Mouse (Mus musculus) spleen, adult 12 weeks (tissue): Measurements from ENCODE around the gene Ccdc13.
A peak's percentile ranks its signal among the peaks of the same experiment; 100 is the strongest.

Experiments used
- DNase-seq: peaks from one replicate; pipeline ENCODE4 v3.0.0; 2022; ENCODE audit warnings: low spot score

Ccdc13 gene

DNA sequence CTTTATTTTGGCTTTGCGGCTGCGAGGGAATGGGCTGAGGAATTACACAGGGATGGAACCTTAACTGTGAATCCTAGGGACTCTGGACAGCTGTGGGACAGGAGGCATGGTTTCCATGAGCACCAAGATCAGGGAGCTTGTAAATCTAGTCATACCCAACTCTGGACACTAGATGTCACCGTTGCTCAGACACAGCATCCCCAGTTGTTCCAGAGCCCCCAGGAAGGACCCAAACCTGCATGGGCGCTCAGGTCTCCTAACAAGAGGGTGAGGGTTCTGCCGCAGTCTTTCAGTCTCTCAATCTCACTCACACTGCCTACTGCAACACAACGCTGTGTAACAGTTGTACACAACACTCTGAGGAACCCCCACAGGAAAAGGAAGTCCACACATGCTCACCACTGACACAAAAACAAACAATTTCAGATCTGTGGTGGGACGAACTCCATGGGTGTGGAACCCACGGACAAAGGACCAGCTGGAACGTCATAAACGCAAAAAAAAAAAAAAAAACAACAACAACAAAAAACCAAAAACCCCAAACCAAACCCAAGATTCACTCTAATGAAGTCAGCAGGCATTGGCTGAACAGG, 7.4 kb upstream of the Ccdc13 start:
- DNase-seq, result no peak

- no peak for DNase-seq
These were observed 3.7 kb upstream of the Ccdc13 start for GRCm38 (mm10) chr9:121842914-121843313.

DNA sequence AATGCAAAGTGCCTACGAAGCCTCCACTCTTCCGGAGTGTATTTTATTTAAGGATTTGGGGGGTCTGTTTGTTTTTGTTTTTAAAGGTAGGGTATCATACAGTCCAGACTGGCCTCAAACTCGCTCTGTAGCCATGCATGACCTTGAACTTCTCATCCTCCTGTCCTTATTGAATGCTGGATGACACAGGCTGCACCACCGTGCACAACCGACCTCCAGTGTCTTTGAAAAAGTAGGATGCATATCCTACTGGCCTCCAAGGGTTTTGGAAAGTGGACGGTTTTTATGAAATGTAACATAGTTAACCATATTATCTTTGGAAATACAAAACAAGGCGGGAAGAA, 333 bp upstream of the Ccdc13 start:
- no peak for DNase-seq

GRCm38 (mm10) chr9:121838008-121838407, 1.3 kb downstream of the Ccdc13 start:
- no peak for DNase-seq

DNA sequence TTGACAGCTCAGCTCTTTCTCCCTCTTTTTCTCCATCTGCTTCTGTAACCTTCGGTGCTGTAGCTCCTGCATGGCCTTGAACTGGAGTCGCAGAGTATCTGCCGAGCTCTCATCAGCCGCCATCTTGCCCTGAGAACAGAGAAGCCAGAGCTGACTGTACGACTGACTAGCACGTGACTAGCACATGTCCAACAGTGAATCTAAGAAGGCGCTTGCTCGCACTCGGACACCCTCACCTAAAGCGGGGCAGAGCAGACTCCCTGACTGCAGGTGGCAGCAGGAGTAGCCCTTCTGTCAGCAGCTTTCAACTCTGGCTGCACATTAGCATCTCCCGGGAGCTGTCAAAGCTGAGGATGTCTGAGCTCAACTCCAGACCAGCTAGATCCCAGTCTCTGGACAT, 5.4 kb downstream of the Ccdc13 start:
- DNase-seq, result no peak

DNA sequence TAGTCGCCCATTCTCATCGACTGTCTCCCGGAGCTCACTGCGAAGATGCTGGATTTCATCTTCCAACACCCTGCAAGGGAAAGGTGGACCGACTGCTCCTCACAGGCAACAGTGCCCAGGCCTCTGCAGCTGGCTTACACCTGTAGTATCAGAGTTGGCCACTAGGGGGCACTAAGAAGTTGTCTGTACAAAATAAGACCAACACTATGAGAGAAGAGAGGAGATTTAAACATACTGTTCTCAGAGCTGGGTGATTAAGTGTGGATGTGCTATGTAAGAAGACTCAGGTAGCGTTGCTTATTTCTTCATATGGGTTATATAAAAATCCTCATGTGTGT, 8.3 kb downstream of the Ccdc13 start:
- peak; percentile 59 for DNase-seq

DNA sequence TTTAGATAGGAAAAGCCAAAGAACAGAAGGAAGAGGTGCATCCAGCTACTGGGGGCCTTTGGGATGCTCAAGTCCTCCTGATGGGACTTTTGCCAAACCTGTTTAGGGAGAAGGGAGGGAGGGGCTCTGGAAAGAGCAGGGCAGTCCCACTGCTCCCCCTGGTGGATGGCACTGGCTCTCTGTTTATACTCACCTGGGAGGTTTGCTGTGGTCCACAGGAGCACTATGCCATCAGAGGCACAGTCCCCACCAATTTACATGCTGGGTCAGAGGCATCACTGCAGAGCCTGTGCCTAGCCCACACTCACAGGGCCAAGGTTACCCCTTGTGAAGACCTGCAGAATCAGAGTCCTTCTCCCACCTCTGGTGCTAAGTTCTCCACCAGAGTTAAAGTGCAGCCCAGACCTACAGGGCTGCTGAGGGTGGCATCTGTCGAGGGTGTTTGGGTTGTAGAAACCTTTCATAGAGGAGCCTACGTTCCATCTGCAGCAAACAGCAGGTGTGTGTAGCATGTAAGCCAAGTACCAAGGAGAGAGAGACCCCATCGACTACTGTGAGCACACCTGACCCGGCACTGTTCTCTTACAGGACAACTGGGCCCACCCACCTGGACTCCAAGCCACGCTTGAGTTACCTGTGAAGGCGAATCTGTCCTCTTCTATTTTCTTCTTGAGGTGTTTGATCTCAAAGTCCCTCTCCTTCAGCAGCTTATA, 8.9 kb downstream of the Ccdc13 start:
- no peak for DNase-seq

DNA sequence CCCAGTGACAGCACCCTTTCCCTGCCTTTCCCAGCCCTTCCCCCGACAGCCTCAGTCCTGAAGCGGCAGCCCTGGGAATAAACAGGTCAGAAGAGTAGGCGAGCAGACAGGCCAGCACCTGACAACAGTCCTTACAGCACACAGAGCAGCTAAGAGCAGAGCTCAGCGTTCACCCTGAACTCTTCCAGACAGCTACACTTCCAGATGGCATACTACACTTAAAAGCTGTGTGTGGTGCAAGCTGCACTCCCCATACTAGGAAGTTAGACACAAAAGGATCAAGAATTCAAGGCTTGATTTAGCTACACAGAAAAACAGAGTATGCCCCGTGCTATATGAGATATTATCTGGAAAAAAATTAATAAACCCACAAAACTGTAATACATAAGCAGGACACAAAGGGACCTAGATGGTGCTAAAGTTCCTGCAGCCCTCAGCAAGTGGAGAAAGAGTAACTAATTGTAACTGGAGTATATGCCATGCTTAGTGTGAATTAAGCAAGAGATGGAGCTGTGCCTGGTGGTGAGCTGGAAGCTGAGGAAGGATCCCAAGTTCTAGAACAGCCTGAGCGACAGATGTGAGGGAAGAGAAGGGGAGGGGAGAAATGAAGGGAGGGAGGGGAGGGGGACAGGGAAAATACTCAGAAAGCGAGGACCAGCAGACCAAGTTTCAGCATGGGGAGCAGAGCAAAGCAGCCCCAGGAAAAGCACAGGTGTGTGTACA, 9.8 kb downstream of the Ccdc13 start:
- no peak for DNase-seq

- DNase-seq, result no peak
These were observed 10.9 kb downstream of the Ccdc13 start for GRCm38 (mm10) chr9:121828314-121828713.

DNA sequence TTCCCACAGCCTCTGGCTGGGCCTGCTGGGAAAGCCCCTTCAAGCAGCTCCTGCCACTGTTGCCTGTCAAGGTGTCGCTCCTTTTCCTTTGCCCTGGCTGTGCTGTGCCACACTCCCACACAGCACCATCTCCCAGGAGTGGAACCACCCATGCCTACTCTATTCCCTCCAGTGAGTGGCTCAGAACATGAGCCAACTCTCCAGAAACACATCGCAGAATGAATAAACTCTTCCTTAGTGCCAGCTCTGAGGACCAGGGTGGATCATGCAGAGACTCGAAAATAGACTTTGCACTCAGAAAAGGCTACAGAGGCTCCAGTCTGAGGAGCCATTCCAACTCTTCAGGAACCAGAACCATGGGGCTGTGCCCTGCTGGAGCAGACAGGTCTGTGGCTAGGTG, 12.9 kb downstream of the Ccdc13 start:
- DNase-seq, result no peak

- no peak for DNase-seq
These were observed 15.3 kb downstream of the Ccdc13 start for GRCm38 (mm10) chr9:121823991-121824390.

- no peak for DNase-seq
These were observed 16.2 kb downstream of the Ccdc13 start for GRCm38 (mm10) chr9:121823051-121823450.

- DNase-seq, result no peak
These were observed 16.7 kb downstream of the Ccdc13 start for GRCm38 (mm10) chr9:121822585-121822991.

DNA sequence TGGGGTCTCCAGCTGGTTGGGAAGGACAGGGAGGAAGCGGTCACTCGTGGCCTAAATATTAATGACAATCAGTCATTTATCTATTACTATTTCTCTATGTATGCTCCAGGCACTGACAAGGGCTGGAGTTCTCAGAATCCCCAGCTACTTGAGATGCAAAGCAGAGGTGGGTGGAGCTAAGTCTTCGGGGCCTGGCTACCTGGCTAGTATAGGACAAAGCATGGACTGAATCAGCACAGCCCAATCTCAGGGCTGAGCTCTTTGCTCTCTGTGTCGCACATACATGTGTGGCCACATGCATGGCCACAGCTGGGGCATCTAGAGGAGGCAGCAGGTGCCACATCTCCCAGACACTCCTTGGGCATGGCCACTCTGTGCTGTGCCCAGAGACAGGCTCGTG, 18.5 kb downstream of the Ccdc13 start:
- no peak for DNase-seq

DNA sequence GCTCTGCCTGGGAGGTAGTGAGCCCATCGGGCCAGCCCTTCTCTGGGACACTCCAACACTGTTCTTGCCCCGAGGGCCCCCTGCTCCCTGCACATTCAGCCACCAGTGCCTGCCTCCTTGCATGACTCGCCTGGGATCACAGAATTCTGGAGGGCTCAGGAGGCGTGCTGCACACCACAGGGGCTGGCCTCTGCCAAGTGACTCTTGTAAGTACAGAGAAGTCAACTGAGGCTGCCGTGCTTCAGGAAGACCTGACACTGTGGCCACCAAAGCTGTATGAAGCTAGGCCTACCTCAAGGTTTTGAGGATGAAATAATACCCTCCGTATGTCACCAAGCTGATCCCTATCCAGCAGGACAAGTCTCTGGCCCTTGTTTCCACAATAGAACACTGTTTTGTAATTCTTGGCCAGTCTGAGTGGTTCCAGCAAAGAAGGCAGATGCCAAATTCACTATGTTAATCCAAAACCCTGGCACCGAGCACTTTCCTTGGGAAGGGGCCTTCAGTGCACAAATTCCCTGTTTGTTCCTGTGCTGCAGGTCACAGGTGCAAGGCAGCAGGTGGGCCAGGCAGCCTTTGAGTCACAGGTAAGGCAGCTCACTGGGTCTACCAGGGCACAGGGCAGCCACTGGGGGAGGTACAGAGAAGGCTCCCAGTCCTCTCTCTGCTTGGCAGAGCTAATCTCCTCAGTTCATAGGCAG, 19.3 kb downstream of the Ccdc13 start:
- no peak for DNase-seq

DNA sequence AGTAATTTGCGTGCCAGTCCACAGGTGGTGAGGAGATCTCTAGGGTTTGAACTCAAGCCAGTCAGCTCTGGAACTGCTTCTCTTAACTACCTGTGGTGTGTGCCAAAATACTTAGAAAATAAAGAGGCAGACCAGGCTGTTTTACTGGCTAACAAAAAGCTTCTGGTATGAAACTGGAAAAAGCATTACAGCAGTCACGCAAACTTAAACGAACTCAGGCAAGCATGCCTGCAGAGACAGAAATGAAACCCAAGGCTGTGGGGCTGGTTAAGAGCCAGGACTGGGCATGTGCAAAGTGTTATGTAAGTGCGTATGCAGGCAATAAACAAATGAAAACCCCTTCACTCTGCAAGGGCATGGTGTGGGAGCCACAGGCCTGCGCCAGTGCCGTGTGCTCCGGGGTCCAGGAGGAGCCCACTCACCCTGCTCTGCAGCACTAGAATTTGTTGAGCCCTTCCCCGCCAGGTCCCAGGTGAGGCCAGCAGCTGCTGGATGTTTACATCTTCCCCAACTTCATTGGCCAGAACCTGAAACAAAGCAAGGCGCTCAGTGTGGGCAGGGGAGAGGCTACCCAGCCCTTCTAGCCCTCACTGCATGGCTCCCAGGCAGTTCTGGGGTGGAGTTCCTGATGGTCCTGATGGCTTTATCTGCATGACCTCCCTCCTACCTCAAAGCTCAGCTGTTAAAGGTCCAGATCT, 20.0 kb downstream of the Ccdc13 start:
- no peak for DNase-seq

GRCm38 (mm10) chr9:121815183-121815582, 24.1 kb downstream of the Ccdc13 start:
- DNase-seq, result no peak

DNA sequence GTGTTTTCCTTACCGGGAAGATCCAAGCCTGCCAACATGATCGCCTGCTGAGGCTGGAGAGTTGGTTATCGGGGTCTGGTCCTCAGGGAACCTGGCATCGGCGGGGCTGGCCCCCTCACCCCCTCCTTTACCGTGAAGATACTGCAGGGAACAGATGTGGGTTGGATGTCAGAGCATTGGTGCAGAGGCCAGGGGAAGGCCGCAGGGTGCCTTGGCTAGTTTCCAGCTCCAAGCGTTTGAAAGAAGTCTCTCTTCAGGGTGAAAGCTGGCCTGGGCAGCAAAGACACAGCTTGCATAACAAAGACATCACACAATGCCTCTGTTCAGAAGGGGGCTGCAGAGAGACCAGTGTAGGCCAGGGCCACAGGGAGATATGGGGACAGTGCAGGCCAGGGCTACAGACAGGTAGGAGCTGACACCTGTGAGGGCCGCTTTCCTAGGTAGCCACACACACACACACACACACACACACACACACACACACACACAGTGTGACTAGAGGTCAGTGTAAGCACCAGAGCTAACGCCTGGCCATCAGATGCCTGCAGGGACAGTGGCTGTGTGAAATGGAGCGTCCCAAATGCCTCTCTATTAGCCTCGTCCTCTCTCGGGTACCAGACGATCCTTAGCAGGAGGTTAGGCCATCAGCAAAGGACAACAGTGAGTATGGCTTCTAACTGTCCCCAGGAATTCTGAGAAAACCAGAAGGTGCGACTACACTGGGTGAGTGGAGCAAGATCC, 29.0 kb downstream of the Ccdc13 start:
- no peak for DNase-seq

DNA sequence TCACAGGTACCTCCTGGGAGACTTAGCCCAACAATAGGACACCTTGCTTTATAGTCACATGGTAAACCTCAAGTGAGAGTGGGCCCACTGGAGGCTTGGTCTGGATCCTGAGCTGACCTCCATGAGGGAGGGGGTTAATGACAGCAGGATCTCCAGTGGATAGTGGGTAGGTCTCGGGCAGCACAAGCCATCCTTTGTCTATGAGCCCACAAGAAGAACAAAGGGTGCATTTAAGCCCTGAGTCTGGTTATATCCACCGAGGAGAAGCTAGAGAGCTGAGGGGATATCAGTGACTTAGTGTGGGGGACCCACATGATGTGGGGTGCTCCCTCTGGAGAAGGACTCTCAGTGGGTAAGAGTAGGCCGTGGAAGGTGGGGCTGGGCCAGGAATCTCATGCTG, 30.8 kb downstream of the Ccdc13 start:
- DNase-seq, result no peak

DNA sequence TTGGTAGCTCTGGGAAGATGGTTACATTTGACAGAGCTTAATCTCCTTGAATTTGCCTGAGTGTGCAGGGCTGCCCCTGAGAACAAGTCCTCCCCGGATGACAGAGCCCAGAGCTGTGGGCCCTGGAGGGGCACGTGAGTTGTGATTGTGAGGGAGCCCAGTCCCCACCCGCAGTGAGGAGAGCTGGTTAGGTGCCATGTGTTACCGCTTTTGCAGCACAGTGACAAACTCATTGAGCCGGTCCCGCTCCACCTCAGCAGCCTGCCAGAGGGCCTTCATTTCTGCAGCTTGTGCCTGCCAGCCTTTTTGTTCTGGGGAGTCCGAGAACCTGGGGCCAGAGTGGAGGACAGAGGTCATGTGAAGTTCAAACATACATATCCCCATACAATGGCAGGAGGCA, 31.3 kb downstream of the Ccdc13 start:
- no peak for DNase-seq

- DNase-seq, result no peak
These were observed 31.7 kb downstream of the Ccdc13 start for GRCm38 (mm10) chr9:121807546-121807945.

GRCm38 (mm10) chr9:121802747-121803146, 36.5 kb downstream of the Ccdc13 start:
- DNase-seq, result no peak
